Mouse (Mus musculus) small intestine, adult 2 months (tissue): Measurements from ENCODE around the gene Gm17662.

ENCODE experiments used
- CTCF ChIP-seq: fragments of 200-500 bp; IDR thresholded peaks from 2 replicates; pipeline ENCODE4 v1.5.1; 2012; ENCODE audit warnings: low read depth, mild to moderate bottlenecking, control low read depth, inconsistent platforms, low read length, moderate library complexity, mixed read lengths; ENCODE audit not compliant: insufficient replicate concordance, insufficient read length; ENCODE audit errors: extremely low read depth
- POLR2A ChIP-seq: fragments of 200-500 bp; IDR thresholded peaks from 2 replicates; pipeline ENCODE4 v1.6.1; 2012; ENCODE audit warnings: low read depth, mild to moderate bottlenecking, control low read depth, inconsistent platforms, low read length, moderate library complexity

- TF ChIP-seq POLR2A (no peak), CTCF (no peak)
Observed at GRCm38 (mm10) chr4:104817509-104817908, 39.6 kb upstream of the Gm17662 start.
